Comparison of ENCODE assay signal across 21 mouse cellular contexts in genomic region chr7:100991972-100992371, GRCm38 (mm10). TPM values are rescaled to one million over a fixed set of nuclear protein-coding genes. Genes with fewer than 3 reads are reported as not detected.
DNase-seq lines count a peak whose midpoint lies in the region; ATAC-seq and TF ChIP-seq lines count a peak whose summit lies in the region.
"Had no signal": no experiment of that assay in that cellular context is flagged by ENCODE, and none has a peak within 500 bp of the region (broad histone marks: within the 10 kb centered on the region; RNA-seq: fewer than 3 reads in every experiment).

No protein-coding gene starts in this region.

- peaks cover 10% of the 10 kb centered on the region; the same call in 1 of the 2 replicates for H3K36me3 ChIP-seq in heart, adult 2 months (ENCODE audit: control insufficient read depth, insufficient read depth, low read length)
- H3K36me3 ChIP-seq in forebrain, embryonic 15.5 days, result no peaks in the 10 kb centered on the region
- H3K36me3 ChIP-seq in stomach, postnatal 0 days (ENCODE audit: control insufficient read depth, insufficient read depth, low read length), result no peaks in the 10 kb centered on the region
- H3K36me3 ChIP-seq: embryonic facial prominence, embryonic 12.5 days; heart, embryonic 12.5 days; hindbrain, embryonic 13.5 days; limb, embryonic 15.5 days; midbrain, embryonic 13.5 days had no signal

- TF ChIP-seq POLR2A in heart, adult 2 months (IDR thresholded peaks at IDR 0.05; ENCODE audit: insufficient read depth, low read depth, low read length), result no peak

- peak; percentile 93 for ATAC-seq in granulocyte monocyte progenitor cell, adult 5-6 weeks (replicated peaks; ENCODE audit: poor library complexity, severe bottlenecking)
- peak; percentile 82 for ATAC-seq in megakaryocyte progenitor cell, adult 5-6 weeks (replicated peaks; ENCODE audit: poor library complexity)
- ATAC-seq in forebrain, embryonic 15.5 days (replicated peaks), result no peak
- ATAC-seq in stomach, postnatal 0 days (ENCODE audit: low FRiP score, low TSS enrichment), result no peak
- ATAC-seq: intestine, embryonic 16.5 days; midbrain, embryonic 13.5 days had no signal

- no peak overlapping the region for H3K4me2 ChIP-seq in forebrain, embryonic 15.5 days (replicated peaks)
- H3K4me2 ChIP-seq in stomach, postnatal 0 days (replicated peaks; ENCODE audit: low read depth), result no peak overlapping the region
- H3K4me2 ChIP-seq: embryonic facial prominence, embryonic 12.5 days; heart, embryonic 12.5 days; hindbrain, embryonic 13.5 days; limb, embryonic 15.5 days; midbrain, embryonic 13.5 days had no signal

- H3K9ac ChIP-seq in heart, adult 2 months (ENCODE audit: low read depth, low read length), result no peak overlapping the region
- H3K9ac ChIP-seq in forebrain, embryonic 15.5 days (replicated peaks), result no peak overlapping the region
- no peak overlapping the region for H3K9ac ChIP-seq in stomach, postnatal 0 days (ENCODE audit: low read length)
- H3K9ac ChIP-seq: embryonic facial prominence, embryonic 12.5 days; heart, embryonic 12.5 days; hindbrain, embryonic 13.5 days; limb, embryonic 15.5 days; midbrain, embryonic 13.5 days had no signal

- intact Hi-C loops in heart, adult 2 months (cut with DNase I), result loop anchor here (1.0 kb wide), 1 partner anchor 20 kb away; the partner anchor contains the start of gene P2ry2
- intact Hi-C loops in heart, postnatal 14 days (cut with DNase I), result no loop called here

- DNase-seq in heart, adult 2 months, result no peak
- no peak for DNase-seq in heart, postnatal 14 days
- peak; percentile 88 for DNase-seq in 416B (ENCODE audit: low read depth)
- no peak for DNase-seq in adrenal gland, adult 8-10 months
- no peak for DNase-seq in stomach, postnatal 0 days (ENCODE audit: low spot score)
- DNase-seq: adrenal gland, postnatal 36 days; cerebellum, adult 11 months; cerebellum, postnatal 25 days; gastrocnemius, postnatal 25 days; kidney, postnatal 10 days; layer of hippocampus, adult 9-11 months; thymus, postnatal 4 days had no signal

- peaks cover 44% of the 10 kb centered on the region for H3K4me1 ChIP-seq in heart, adult 2 months (ENCODE audit: control insufficient read depth, insufficient read depth, low read length)
- H3K4me1 ChIP-seq in forebrain, embryonic 15.5 days, result no peaks in the 10 kb centered on the region
- no peaks in the 10 kb centered on the region for H3K4me1 ChIP-seq in stomach, postnatal 0 days (replicated peaks; ENCODE audit: control insufficient read depth, insufficient read depth)
- H3K4me1 ChIP-seq: embryonic facial prominence, embryonic 12.5 days had no signal

- no peaks in the 10 kb centered on the region for H3K27me3 ChIP-seq in heart, adult 2 months (ENCODE audit: control insufficient read depth, insufficient read depth, low read length)
- no peaks in the 10 kb centered on the region for H3K27me3 ChIP-seq in forebrain, embryonic 15.5 days
- H3K27me3 ChIP-seq in stomach, postnatal 0 days (ENCODE audit: control insufficient read depth, insufficient read depth, low read length), result no peaks in the 10 kb centered on the region
- H3K27me3 ChIP-seq: embryonic facial prominence, embryonic 12.5 days; hindbrain, embryonic 13.5 days; limb, embryonic 15.5 days; midbrain, embryonic 13.5 days had no signal

- H3K4me3 ChIP-seq in heart, adult 2 months, result no peak overlapping the region
- no peak overlapping the region for H3K4me3 ChIP-seq in forebrain, embryonic 15.5 days
- no peak overlapping the region for H3K4me3 ChIP-seq in stomach, postnatal 0 days (ENCODE audit: low read depth, low read length)
- H3K4me3 ChIP-seq: embryonic facial prominence, embryonic 12.5 days; heart, embryonic 12.5 days; hindbrain, embryonic 13.5 days; limb, embryonic 15.5 days; midbrain, embryonic 13.5 days had no signal

- no peaks in the 10 kb centered on the region for H3K79me2 ChIP-seq in heart, adult 2 months (replicated peaks; ENCODE audit: control insufficient read depth, insufficient read depth, low read length)

- H3K9me3 ChIP-seq in forebrain, embryonic 15.5 days, result no peaks in the 10 kb centered on the region
- no peaks in the 10 kb centered on the region for H3K9me3 ChIP-seq in stomach, postnatal 0 days (ENCODE audit: control insufficient read depth, low read length)
- H3K9me3 ChIP-seq: embryonic facial prominence, embryonic 12.5 days; heart, embryonic 12.5 days; hindbrain, embryonic 13.5 days; limb, embryonic 15.5 days; midbrain, embryonic 13.5 days had no signal

- WGBS in heart, adult 2 months, result 89% methylated on average over 3 of the region's 3 CpGs
- WGBS in forebrain, embryonic 15.5 days, result 97% methylated on average over 3 of the region's 3 CpGs
- WGBS in stomach, postnatal 0 days, result 80% methylated on average over 3 of the region's 3 CpGs

- TF ChIP-seq CTCF in heart, adult 2 months (IDR thresholded peaks at IDR 0.05), result no peak
- no peak for TF ChIP-seq CTCF in stomach, postnatal 0 days (IDR thresholded peaks at IDR 0.05; ENCODE audit: low read depth)

- no peak for TF ChIP-seq EP300 in heart, adult 2 months (IDR thresholded peaks at IDR 0.05; ENCODE audit: insufficient read depth, low read depth, low read length)
- no peak for TF ChIP-seq EP300 in stomach, postnatal 0 days (optimal IDR thresholded peaks at IDR 0.05)

- H3K27ac ChIP-seq in heart, adult 2 months, result peak overlapping the region; percentile 91
- no peak overlapping the region for H3K27ac ChIP-seq in forebrain, embryonic 15.5 days (replicated peaks)
- no peak overlapping the region for H3K27ac ChIP-seq in stomach, postnatal 0 days (replicated peaks)
- H3K27ac ChIP-seq: embryonic facial prominence, embryonic 12.5 days; hindbrain, embryonic 13.5 days; limb, embryonic 15.5 days; midbrain, embryonic 13.5 days had no signal

RNA-seq across cellular contexts. Expression of gene P2ry6, which starts 17.5 kb away (rescaled TPM):
- 1 to 10 TPM; 3.6 to 4.2 TPM for total RNA-seq in heart, adult 2 months (2021)
- polyA plus RNA-seq in heart, adult 2 months (2012; rRNA removed), result 9.6 and 11.1 TPM in 2 replicates
- 1 to 10 TPM; 4.1 to 4.5 TPM for total RNA-seq in heart, postnatal 14 days (2021)
- total RNA-seq in granulocyte monocyte progenitor cell, adult 5-6 weeks (2014; fragmentation: Nextera tagmentation), result not detected in 2 replicates
- total RNA-seq in granulocyte monocyte progenitor cell, adult 5-6 weeks (2017), result 0.17 TPM in 1 of 2 replicates, not detected in the other
- total RNA-seq in megakaryocyte progenitor cell, adult 5-6 weeks (2015), result 0.42 and 0.49 TPM in 2 replicates
- total RNA-seq in megakaryocyte progenitor cell, adult 5-6 weeks (2017), result 0.04 TPM in 1 of 2 replicates, not detected in the other
- total RNA-seq in adrenal gland, adult 8-10 months (2022), result 1 to 10 TPM; 5.4 to 9.5 (median 6.5) TPM
- polyA plus RNA-seq in forebrain, embryonic 15.5 days (2015; fragmentation: Nextera tagmentation; extraction: Ambion mirVana), result 2.2 and 2.7 TPM in 2 replicates
- 6.1 and 6.4 TPM in 2 replicates for polyA plus RNA-seq in stomach, postnatal 0 days (2015; fragmentation: Nextera tagmentation; extraction: Ambion mirVana)

RNA-seq across cellular contexts. Expression of gene P2ry2, which starts 20.7 kb away (rescaled TPM):
- 10 to 100 TPM; 22.3 to 32.6 TPM for total RNA-seq in heart, adult 2 months (2021)
- polyA plus RNA-seq in heart, adult 2 months (2012; rRNA removed), result 40.4 and 46.8 TPM in 2 replicates
- total RNA-seq in heart, postnatal 14 days (2021), result 10 to 100 TPM; 20.6 to 22.1 TPM
- 8.7 and 15.1 TPM in 2 replicates for total RNA-seq in granulocyte monocyte progenitor cell, adult 5-6 weeks (2014; fragmentation: Nextera tagmentation)
- total RNA-seq in granulocyte monocyte progenitor cell, adult 5-6 weeks (2017), result 6.2 and 7.8 TPM in 2 replicates
- 5.5 and 5.7 TPM in 2 replicates for total RNA-seq in megakaryocyte progenitor cell, adult 5-6 weeks (2015)
- total RNA-seq in megakaryocyte progenitor cell, adult 5-6 weeks (2017), result 6.8 and 6.9 TPM in 2 replicates
- 1 to 10 TPM; 1.4 to 6.4 (median 3.0) TPM for total RNA-seq in adrenal gland, adult 8-10 months (2022)
- polyA plus RNA-seq in forebrain, embryonic 15.5 days (2015; fragmentation: Nextera tagmentation; extraction: Ambion mirVana), result 0.11 TPM in 1 of 2 replicates, not detected in the other
- polyA plus RNA-seq in stomach, postnatal 0 days (2015; fragmentation: Nextera tagmentation; extraction: Ambion mirVana), result 5.7 and 5.8 TPM in 2 replicates

Comparison
In these comparisons a context has a peak if more than half of its experiments do, and no peak if none do; other contexts are left out.
1. ATAC-seq: peak in granulocyte monocyte progenitor cell, adult 5-6 weeks (single experiment) and megakaryocyte progenitor cell, adult 5-6 weeks (single experiment); none in forebrain, embryonic 15.5 days (single experiment) and stomach, postnatal 0 days (single experiment).